Comparison of ENCODE assay signal across 9 mouse cellular contexts in genomic region chr1:175691686-175692245, GRCm38 (mm10). TPM values are rescaled to one million over a fixed set of nuclear protein-coding genes. Genes with fewer than 3 reads are reported as not detected.
DNase-seq lines count a peak whose midpoint lies in the region; ATAC-seq and TF ChIP-seq lines count a peak whose summit lies in the region.
"Had no signal": no experiment of that assay in that cellular context is flagged by ENCODE, and none has a peak within 500 bp of the region (broad histone marks: within the 10 kb centered on the region; RNA-seq: fewer than 3 reads in every experiment).

No protein-coding gene starts in this region.

- H3K36me3 ChIP-seq in midbrain, postnatal 0 days (ENCODE audit: insufficient read depth, low read length) = no peaks in the 10 kb centered on the region; the same call in 1 of the 2 replicates

- peak; percentile 51 for DNase-seq in embryo, embryonic 10.5 days (ENCODE audit: low spot score)
- DNase-seq in embryo, embryonic 10 days (ENCODE audit: low spot score) = no peak
- DNase-seq in kidney, postnatal 10 days = peak; percentile 28
- DNase-seq in midbrain, postnatal 0 days (ENCODE audit: low spot score) = no peak
- DNase-seq in ovary, postnatal 36 days (ENCODE audit: low spot score) = no peak
- DNase-seq in gastrocnemius, postnatal 14 days = no peak

- peaks cover 9% of the 10 kb centered on the region; the same call in 1 of the 2 replicates for H3K4me1 ChIP-seq in midbrain, postnatal 0 days (ENCODE audit: insufficient read depth, low read length)

- peak overlapping the region; percentile 65 for H3K27ac ChIP-seq in midbrain, postnatal 0 days (ENCODE audit: low read depth, low read length)

- ATAC-seq in CD4-positive, CD25-positive, alpha-beta regulatory T cell, adult 4 months = peak; percentile 3
- ATAC-seq in erythroid progenitor cell, adult 5-6 weeks (replicated peaks; ENCODE audit: low FRiP score, poor library complexity, severe bottlenecking) = peak; percentile 8; the same call in 1 of the 2 replicates
- no peak; the same call in 1 of the 2 replicates for ATAC-seq in midbrain, postnatal 0 days (ENCODE audit: low FRiP score)

- WGBS in midbrain, postnatal 0 days = under 1% methylated on average over 22 of the region's 22 CpGs

- peak overlapping the region; percentile 82 for H3K4me3 ChIP-seq in midbrain, postnatal 0 days (ENCODE audit: low read depth, low read length)

- TF ChIP-seq CTCF in midbrain, postnatal 0 days (IDR thresholded peaks at IDR 0.05) = no peak

- no peaks in the 10 kb centered on the region for H3K27me3 ChIP-seq in midbrain, postnatal 0 days (ENCODE audit: insufficient read depth, low read length)

- H3K9ac ChIP-seq in midbrain, postnatal 0 days (replicated peaks; ENCODE audit: low read length, poor library complexity, severe bottlenecking) = peak overlapping the region; percentile 65

- intact Hi-C loops in gastrocnemius, postnatal 14 days (cut with DNase I; ENCODE audit: low total_unique reads) = loop anchor here (5.0 to 10.0 kb wide), 2 partner anchors 64 to 193 kb away; partner anchors contain the start of genes Exo1 and Fh1

- H3K9me3 ChIP-seq in midbrain, postnatal 0 days (ENCODE audit: low read length) = no peaks in the 10 kb centered on the region

- peak overlapping the region; percentile 84 for H3K4me2 ChIP-seq in midbrain, postnatal 0 days (ENCODE audit: low read depth, low read length, poor library complexity, severe bottlenecking)

RNA-seq across cellular contexts. Expression of gene Opn3, which starts 0.8 kb away (rescaled TPM):
- not detected for polyA plus RNA-seq in CD4-positive, CD25-positive, alpha-beta regulatory T cell, adult 4 months (2017; shearing (Covaris generic))
- 1.8 TPM in 1 of 2 replicates, not detected in the other for total RNA-seq in erythroid progenitor cell, adult 5-6 weeks (2015; ENCODE audit: low replicate concordance)
- total RNA-seq in erythroid progenitor cell, adult 5-6 weeks (2017; ENCODE audit: low replicate concordance) = not detected in 2 replicates
- 16.2 and 19.3 TPM in 2 replicates for total RNA-seq in midbrain, postnatal 0 days (2014; rRNA removed)
- 9.5 and 10.4 TPM in 2 replicates for polyA plus RNA-seq in midbrain, postnatal 0 days (2015; fragmentation: Nextera tagmentation; extraction: Ambion mirVana)
- total RNA-seq in gastrocnemius, postnatal 14 days (2021) = 1 to 10 TPM; 6.8 to 8.5 TPM

RNA-seq across cellular contexts. Expression of gene Chml, which starts 0.9 kb away (rescaled TPM):
- polyA plus RNA-seq in CD4-positive, CD25-positive, alpha-beta regulatory T cell, adult 4 months (2017; shearing (Covaris generic)) = under 1 TPM; 0.22 to 0.44 TPM
- 1.3 and 1.8 TPM in 2 replicates for total RNA-seq in erythroid progenitor cell, adult 5-6 weeks (2015; ENCODE audit: low replicate concordance)
- 4.9 and 10.1 TPM in 2 replicates for total RNA-seq in erythroid progenitor cell, adult 5-6 weeks (2017; ENCODE audit: low replicate concordance)
- total RNA-seq in midbrain, postnatal 0 days (2014; rRNA removed) = 12.6 and 29.8 TPM in 2 replicates
- 2.6 and 3.1 TPM in 2 replicates for polyA plus RNA-seq in midbrain, postnatal 0 days (2015; fragmentation: Nextera tagmentation; extraction: Ambion mirVana)
- 1 to 10 TPM; 3.0 to 4.5 TPM for total RNA-seq in gastrocnemius, postnatal 14 days (2021)

RNA-seq across cellular contexts. Expression of gene Wdr64, which starts 6.6 kb away (rescaled TPM):
- not detected for polyA plus RNA-seq in CD4-positive, CD25-positive, alpha-beta regulatory T cell, adult 4 months (2017; shearing (Covaris generic))
- not detected in 2 replicates for total RNA-seq in erythroid progenitor cell, adult 5-6 weeks (2015; ENCODE audit: low replicate concordance)
- not detected in 2 replicates for total RNA-seq in erythroid progenitor cell, adult 5-6 weeks (2017; ENCODE audit: low replicate concordance)
- total RNA-seq in midbrain, postnatal 0 days (2014; rRNA removed) = not detected in 2 replicates
- polyA plus RNA-seq in midbrain, postnatal 0 days (2015; fragmentation: Nextera tagmentation; extraction: Ambion mirVana) = not detected in 2 replicates
- not detected for total RNA-seq in gastrocnemius, postnatal 14 days (2021)
- total RNA-seq: layer of hippocampus, postnatal 25 days had no signal

Comparison
In these comparisons a context has a peak if more than half of its experiments do, and no peak if none do; other contexts are left out.
1. DNase-seq: peak in embryo, embryonic 10.5 days (single experiment) and kidney, postnatal 10 days (single experiment); none in embryo, embryonic 10 days (single experiment), midbrain, postnatal 0 days (single experiment), ovary, postnatal 36 days (single experiment) and gastrocnemius, postnatal 14 days (single experiment).